Mouse (Mus musculus) layer of hippocampus, adult 8-10 months (tissue): ENCODE measurements at regions not wholly inside any gene's neighbourhood (a gene's known extent, or its start where the extent isn't known, plus 50 kb on each side); places are given as distances from the start of the nearest gene placed in this dataset.

Source experiments
- DNase-seq, 2 experiments: peaks; one replicate each; pipeline ENCODE4 v3.0.0; 2022; ENCODE audit warnings: low spot score in 2 of 2

GRCm38 (mm10) chr2:116942321-116942791, 63.9 kb downstream of the Tmco5 start:
- DNase-seq: no peak

DNA sequence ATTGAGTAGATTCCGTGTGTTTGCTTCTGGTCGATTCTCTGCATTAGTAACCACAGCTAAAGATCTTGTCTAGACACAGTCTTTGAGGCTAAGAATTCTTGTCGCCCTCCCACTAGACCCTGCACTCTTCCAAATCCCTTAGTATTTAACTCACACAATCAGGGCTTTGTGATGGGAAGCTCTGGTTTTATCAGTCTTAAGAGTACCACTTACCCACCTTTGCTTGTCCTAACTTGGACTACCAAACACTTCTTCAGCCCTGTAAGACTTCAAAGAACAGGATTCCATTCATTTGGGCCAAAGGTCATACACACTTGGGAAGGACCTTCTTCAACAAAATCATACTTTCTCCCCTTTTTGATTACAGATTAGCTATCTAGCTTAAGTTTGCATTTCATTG, 70.0 kb downstream of the Tmco5 start:
- no peak for DNase-seq

DNA sequence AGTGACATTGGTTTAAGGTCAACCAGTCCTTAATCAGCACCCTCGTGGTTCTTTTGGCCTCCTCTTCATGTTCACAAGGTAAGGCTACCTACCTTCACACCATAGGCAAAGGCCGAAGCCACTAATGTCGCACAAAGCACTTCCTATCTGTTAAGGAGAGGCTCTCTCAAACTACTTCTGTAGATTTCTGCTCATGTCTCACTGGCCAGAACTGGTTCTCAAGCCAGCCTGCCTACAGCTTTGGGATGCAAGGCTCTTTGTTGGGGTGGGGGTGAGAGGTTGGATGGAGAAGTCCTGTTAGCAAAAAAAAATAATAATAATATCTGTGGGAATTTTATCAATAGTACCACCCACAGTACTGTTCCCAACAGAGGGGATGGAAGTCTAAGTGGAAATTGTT, 71.2 kb downstream of the Tmco5 start:
- DNase-seq: no peak

DNA sequence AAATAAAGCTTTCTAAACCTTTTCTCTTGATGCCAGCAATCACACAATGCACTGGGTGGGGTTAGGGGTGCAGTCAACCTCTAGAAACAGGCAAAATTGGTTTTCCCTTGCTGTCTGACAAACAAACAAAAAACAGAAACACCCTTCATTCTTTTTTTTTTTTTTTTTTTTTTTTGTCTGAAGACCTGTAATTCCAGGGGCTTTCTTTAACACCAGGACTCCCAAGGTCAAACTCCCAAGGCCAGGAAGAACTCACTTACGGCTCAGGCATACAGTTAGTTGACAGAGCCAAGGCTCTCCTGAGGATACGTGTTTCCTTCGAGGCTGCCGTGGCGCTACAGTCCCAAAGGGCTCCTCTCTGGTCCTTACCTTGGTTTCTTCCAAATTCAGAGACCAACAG, 71.7 kb downstream of the Tmco5 start:
- no peak for DNase-seq

DNA sequence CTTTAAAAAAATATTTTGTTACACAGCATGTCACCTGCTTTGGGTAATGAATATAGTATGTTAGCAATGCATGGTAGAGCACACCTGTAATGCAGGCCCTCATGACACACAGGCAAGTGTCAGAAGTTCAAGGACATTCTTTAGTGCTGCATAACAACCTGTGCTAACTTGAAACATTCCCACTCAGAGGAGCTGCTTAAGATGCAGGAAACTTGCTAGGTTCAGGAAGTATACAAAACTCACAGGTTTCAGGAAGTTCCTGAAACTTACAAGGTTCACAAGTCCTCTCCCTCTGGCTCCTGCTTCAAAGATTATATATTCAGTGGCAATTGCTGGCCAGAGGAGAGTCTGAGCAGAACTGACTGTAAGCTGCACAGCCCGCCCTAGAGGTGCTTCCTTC, 73.0 kb downstream of the Tmco5 start:
- DNase-seq: no peak

DNA sequence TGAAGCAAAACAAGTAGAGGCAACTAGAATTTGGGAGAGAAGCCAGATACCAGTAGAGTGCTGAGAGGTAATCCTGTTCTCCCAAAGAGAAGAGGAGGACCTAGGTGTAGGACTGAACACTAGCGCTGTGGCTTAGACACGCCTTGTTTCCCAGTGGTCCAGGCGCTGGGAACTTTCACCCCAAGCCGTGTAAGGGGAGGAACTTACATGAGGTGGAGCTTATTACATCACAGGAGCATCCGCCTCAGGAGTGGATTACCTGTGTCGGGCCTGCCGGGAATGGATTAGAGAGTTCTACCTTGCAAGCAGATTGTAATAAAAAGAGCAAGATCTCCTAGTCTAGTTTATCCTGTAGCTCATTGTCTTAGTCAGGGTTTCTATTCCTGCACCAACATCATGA, 75.8 kb downstream of the Tmco5 start:
- DNase-seq: no peak

DNA sequence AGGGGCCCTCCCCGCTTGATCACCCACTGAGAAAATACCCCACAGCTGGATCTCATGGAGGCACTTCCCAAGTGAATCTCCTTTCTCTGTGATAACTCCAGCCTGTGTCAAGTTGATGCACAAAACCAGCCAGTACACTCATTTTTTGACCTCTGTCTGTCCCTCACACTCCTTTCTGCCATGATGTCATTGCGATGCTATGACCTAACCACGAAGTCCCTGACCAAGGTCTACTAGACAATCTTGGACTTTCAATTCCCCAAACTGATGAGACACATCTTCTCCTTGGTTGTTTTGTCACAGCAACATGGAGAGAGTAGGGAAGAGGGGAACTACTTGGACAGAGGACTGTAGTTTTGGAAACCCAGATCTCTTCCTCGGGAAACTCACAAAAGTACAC, 76.4 kb downstream of the Tmco5 start:
- DNase-seq: no peak

DNA sequence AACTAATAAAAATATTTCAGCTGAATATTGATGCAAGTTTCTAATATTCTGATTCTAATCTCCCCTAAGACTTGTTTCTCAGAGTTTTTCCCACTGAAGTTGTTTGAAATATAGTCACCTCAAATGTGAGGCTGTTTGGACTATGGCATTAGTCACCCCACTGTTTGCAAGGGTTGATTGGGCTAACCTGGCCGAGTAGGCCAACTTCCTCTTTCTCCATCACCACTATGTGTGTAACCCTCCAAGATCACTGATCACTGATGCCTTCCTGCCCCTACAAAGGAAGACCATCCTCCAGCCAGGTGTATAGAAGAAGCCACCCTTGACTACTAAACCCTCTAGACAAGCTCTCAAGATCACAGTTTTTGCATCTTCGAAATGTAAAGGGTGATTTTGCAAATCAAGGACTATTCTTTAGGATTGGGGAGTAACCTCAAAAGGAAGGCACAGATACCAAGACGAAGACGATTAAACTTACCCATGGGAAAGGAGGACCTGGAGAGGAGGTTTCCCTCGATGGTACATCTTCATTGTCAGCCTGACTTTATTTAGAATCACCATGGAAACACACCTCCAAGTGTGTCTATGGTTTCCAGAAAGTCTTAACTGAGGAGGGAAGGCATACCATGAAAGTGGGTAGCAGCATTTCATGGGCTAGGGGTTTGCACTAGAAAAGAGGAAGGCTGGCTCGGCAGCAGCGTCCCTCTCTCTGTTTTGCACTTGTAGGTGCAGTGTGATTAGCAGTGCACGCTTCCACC, 84.8 kb downstream of the Tmco5 start:
- no peak for DNase-seq

DNA sequence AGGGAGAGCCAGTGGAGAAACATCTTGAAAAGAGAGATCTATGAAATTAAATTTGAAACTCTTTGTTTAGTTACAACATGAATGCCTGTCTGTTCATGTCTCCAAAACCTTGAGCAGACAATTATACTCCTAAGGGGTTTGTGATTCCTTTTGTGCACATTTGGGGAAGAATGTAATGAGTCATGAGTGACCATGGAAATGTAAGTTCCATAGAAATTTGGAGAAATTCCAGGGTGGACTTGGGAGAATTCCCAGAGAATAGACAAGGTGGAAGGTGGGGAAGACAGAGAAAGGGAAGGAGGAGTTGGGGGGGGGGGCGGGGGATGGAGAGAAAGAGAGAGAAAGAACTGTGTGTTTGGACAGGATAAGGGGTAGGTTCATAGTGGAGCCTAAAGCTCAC, 87.8 kb downstream of the Tmco5 start:
- no peak for DNase-seq

- peak in 1 of 2 experiments; percentile 15 for DNase-seq
Observed at GRCm38 (mm10) chr2:116971666-116972613, 93.4 kb downstream of the Tmco5 start.

- no peak for DNase-seq
Observed at GRCm38 (mm10) chr2:116972614-116972985, 94.1 kb downstream of the Tmco5 start.

DNA sequence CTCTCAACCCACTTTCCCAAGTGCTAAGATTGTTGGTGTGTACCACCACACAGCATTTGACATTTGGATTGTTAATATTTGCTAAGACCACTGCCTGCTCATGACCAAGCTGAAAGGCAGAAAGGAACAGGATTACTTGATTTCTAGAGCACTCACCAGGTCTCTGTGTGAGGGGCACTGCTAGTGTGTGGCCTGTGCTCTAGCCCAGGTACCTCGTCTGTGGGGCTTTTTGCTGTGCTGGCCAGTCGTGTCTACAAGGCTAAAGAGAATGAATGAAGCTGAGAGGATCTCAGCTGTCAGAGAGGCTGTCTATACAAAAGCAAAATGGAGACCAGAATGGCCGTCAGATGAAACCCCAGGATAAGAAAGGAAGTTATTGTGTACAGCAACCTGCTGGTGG, 95.0 kb downstream of the Tmco5 start:
- no peak for DNase-seq

GRCm38 (mm10) chr2:116974152-116974551, 95.7 kb downstream of the Tmco5 start:
- no peak for DNase-seq

- DNase-seq: no peak
Observed at GRCm38 (mm10) chr2:116974569-116975060, 96.1 kb downstream of the Tmco5 start.

GRCm38 (mm10) chr2:116975091-116975600, 96.7 kb downstream of the Tmco5 start:
- DNase-seq: no peak

DNA sequence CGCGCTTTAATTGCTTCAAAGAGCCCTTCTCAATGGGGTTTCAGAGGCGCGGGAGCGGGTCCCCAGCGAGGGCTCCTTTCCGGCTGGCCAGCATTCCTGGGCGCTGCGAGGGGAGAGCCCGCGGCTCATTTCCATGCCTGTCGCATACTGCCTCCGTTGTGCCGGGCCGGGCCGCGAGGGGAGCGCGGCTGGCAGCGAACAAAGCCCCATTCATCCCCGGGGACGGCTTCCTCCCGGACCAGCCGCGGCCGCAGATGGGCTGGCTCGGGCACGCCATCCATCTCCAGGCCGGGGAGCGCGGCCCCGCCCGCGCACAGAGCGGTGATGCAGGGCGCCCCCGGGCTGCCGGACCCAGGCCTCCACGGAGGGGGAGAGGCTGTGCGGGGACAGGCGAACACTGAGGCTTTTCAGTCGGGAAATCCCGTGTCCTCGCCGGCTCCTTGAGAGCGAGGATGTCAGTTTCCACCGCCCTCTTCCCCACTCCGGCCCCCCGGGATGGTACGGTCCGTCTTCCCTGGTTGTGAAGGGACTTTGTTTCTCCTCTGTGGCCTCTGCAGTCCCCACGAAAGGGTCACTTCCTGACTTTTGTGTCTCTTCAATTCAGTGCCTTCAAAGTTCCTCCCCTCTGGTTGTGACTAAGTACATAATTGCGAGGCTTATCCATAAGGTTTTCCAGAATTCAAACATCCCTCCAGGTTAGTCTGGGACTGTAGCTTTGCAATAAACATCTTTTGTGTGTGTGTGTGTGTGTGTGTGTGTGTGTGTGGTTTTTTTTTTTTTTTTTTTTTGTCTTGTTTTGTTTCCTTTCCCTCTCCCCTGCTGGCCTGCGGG, 97.3 kb downstream of the Tmco5 start:
- DNase-seq: peak; percentile 89 to 92

GRCm38 (mm10) chr2:116976432-116976750, 97.9 kb downstream of the Tmco5 start:
- no peak for DNase-seq

DNA sequence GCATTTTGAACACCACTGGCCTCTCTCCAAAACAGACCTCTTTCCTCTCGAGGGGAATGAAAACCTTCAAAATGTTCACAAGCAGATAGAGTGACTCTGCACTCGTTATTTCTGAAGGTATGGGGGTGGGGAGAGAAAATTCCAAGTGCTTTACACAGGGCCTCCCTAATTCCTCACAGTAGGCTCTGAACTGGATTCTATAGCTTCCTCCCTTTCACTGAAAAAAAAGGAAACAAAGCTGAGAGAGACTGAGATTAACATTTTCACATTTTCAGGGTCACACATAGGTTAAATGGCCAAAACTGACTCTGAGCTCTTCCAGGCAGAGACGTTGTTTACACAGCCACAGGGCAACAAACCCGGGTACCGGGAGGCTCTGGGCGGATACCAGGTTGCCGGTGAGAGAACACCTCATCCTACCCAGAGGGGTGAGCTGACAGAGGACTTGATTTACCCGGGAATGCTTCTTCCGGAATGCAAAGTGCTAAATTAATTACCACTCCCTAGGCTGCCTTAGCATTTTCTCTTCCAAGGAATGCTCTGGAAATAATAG, 98.5 kb downstream of the Tmco5 start:
- no peak for DNase-seq

- DNase-seq: no peak
Observed at GRCm38 (mm10) chr2:116977771-116978600, 99.5 kb downstream of the Tmco5 start.

DNA sequence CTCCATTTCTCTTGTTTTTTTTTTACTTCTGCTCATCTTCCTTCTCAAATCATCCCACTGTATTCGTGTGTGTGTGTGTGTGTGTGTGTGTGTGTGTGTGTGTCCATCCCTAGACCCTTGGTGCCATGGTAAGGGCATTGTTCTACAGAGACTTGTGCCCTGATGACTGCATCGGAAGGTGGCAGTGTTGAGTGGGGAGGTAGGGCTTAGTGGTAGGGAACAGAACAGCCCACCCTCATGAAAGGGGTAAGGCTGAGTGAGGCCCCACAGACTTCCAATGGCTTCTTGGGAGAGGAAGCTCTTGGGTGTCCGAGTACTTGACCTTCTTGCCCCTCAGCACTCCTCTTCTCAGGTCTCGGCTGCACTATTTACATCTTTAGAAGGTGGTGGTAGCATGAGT, 100.3 kb downstream of the Tmco5 start:
- no peak for DNase-seq
